Mouse (Mus musculus): ENCODE measurements around the gene Mat1a.

Mat1a gene

GRCm38 (mm10) chr14:41104853-41105444 is at the start of gene Mat1a:
TSS of gene Mat1a (plus strand) at chr14:41105035.
- DNase-seq = no peak

- DNase-seq = no peak
These were observed 39.7 kb upstream of the Mat1a start for GRCm38 (mm10) chr14:41065168-41065567.

GRCm38 (mm10) chr14:41066416-41066815 is 38.4 kb upstream of the Mat1a start:
- DNase-seq = no peak

GRCm38 (mm10) chr14:41069108-41069507 is 35.7 kb upstream of the Mat1a start, which contains the start of gene Dydc2:
TSS of gene Dydc2 (minus strand) at chr14:41069208.
- no peak for DNase-seq

GRCm38 (mm10) chr14:41070343-41070742 is 34.5 kb upstream of the Mat1a start:
- no peak for DNase-seq

- peak; percentile 20 for DNase-seq
These were observed 32.4 kb upstream of the Mat1a start, which contains the start of gene Dydc1 for GRCm38 (mm10) chr14:41072229-41072943. TSS of gene Dydc1 (plus strand) at chr14:41072911.

- DNase-seq = no peak
These were observed 31.9 kb upstream of the Mat1a start for GRCm38 (mm10) chr14:41072944-41073275.

- no peak for DNase-seq
These were observed 22.4 kb upstream of the Mat1a start for GRCm38 (mm10) chr14:41082408-41082807.

- no peak for DNase-seq
These were observed 17.3 kb upstream of the Mat1a start for GRCm38 (mm10) chr14:41087509-41087908.

GRCm38 (mm10) chr14:41090777-41091176 is 14.1 kb upstream of the Mat1a start:
- DNase-seq = no peak

GRCm38 (mm10) chr14:41094114-41094513 is 10.7 kb upstream of the Mat1a start:
- DNase-seq = no peak

GRCm38 (mm10) chr14:41096296-41096860 is 8.5 kb upstream of the Mat1a start:
- DNase-seq = no peak

- no peak for DNase-seq
These were observed 6.1 kb upstream of the Mat1a start for GRCm38 (mm10) chr14:41098726-41099125.

- no peak for DNase-seq
These were observed 4.1 kb upstream of the Mat1a start for GRCm38 (mm10) chr14:41100712-41101111.

- no peak for DNase-seq
These were observed 3.6 kb upstream of the Mat1a start for GRCm38 (mm10) chr14:41101242-41101641.

GRCm38 (mm10) chr14:41102269-41102668 is 2.6 kb upstream of the Mat1a start:
- DNase-seq = no peak

GRCm38 (mm10) chr14:41111031-41111668 is 6.3 kb downstream of the Mat1a start:
- no peak for DNase-seq

- no peak for DNase-seq
These were observed 8.1 kb downstream of the Mat1a start for GRCm38 (mm10) chr14:41112944-41113343.

- peak; percentile 14 for DNase-seq
These were observed 11.4 kb downstream of the Mat1a start for GRCm38 (mm10) chr14:41116271-41116670.

GRCm38 (mm10) chr14:41124683-41125082 is 19.8 kb downstream of the Mat1a start:
- no peak for DNase-seq

- no peak for DNase-seq
These were observed 23.2 kb downstream of the Mat1a start for GRCm38 (mm10) chr14:41127997-41128396.

- DNase-seq = no peak
These were observed 26.7 kb downstream of the Mat1a start, which contains the start of gene Sftpa1 for GRCm38 (mm10) chr14:41131540-41131939. TSS of gene Sftpa1 (plus strand) at chr14:41131782.

GRCm38 (mm10) chr14:41137006-41137405 is 32.2 kb downstream of the Mat1a start:
- no peak for DNase-seq

- no peak for DNase-seq
These were observed 35.9 kb downstream of the Mat1a start for GRCm38 (mm10) chr14:41140686-41141085.

Data from cerebellum, adult 9-11 months (tissue).